Mouse (Mus musculus) heart, embryonic 10.5 days (tissue): ENCODE measurements around the gene Lrrc31. TPM values are rescaled to one million over a fixed set of nuclear protein-coding genes. Genes with fewer than 3 reads are reported as not detected.

Experiments used
- DNase-seq: peaks from one replicate; pipeline ENCODE4 v3.0.0-alpha.2; 2017; ENCODE audit warnings: low spot score
- H3K27ac ChIP-seq: fragments of 300-500 bp; sonication (generic); 2 replicates; pipeline ENCODE4 v1.5.1; 2016; ENCODE audit warnings: mild to moderate bottlenecking
- H3K27me3 ChIP-seq: fragments of 300-500 bp; sonication (generic); 2 replicates; pipeline ENCODE4 v1.6.1; 2016; ENCODE audit warnings: mild to moderate bottlenecking; ENCODE audit not compliant: poor library complexity, insufficient read depth, severe bottlenecking
- H3K36me3 ChIP-seq: fragments of 300-500 bp; sonication (generic); 2 replicates; pipeline ENCODE4 v1.6.1; 2016; ENCODE audit warnings: mild to moderate bottlenecking, moderate library complexity
- H3K4me1 ChIP-seq: fragments of 300-500 bp; sonication (generic); 2 replicates; pipeline ENCODE4 v1.6.1; 2016; ENCODE audit warnings: mild to moderate bottlenecking
- H3K4me3 ChIP-seq: fragments of 300-500 bp; sonication (generic); 2 replicates; pipeline ENCODE4 v1.5.1; 2016; ENCODE audit warnings: mild to moderate bottlenecking, moderate library complexity
- H3K9me3 ChIP-seq: fragments of 300-500 bp; sonication (generic); 2 replicates; pipeline ENCODE4 v1.6.1; 2016; ENCODE audit warnings: mild to moderate bottlenecking, moderate library complexity
- WGBS: fragments of 180-500 bp; shearing (Covaris S2); methylation state at CpG from one replicate; pipeline ENCODE4 v1.1.7; 2016; 5-methylcytosine and 5-hydroxymethylcytosine counted together
- polyA plus RNA-seq: library from polyadenylated mRNA; unstranded; fragments of >200 nt; fragmentation: Nextera tagmentation; extraction: Ambion mirVana; gene quantifications from 2 replicates; pipeline ENCODE4 v1.2.1, GENCODE M21; 2016

Lrrc31 gene
- polyA plus RNA-seq, 1 experiment from 2014 or later, result not detected

- Histone ChIP-seq H3K27ac (no peak overlapping the region), H3K36me3 (no peaks in the 10 kb centered on the region), H3K27me3 (no peaks in the 10 kb centered on the region), H3K9me3 (no peaks in the 10 kb centered on the region), H3K4me3 (no peak overlapping the region), H3K4me1 (0 out of 2 replicates have a peak, but pooled peaks cover under 1% of the 10 kb centered on the region)
- DNase-seq, result no peak
- 72% methylated on average over 4 of the region's 4 CpGs for WGBS
Measured at GRCm38 (mm10) chr3:30722036-30722435, 22.4 kb upstream of the Lrrc31 start.

- H3K27ac ChIP-seq, result no peak overlapping the region
- H3K4me1 ChIP-seq, result no peaks in the 10 kb centered on the region
- no peak overlapping the region for H3K4me3 ChIP-seq
- H3K9me3 ChIP-seq, result no peaks in the 10 kb centered on the region
- no peaks in the 10 kb centered on the region for H3K27me3 ChIP-seq
- 84% methylated on average over 3 of the region's 3 CpGs for WGBS
- no peak for DNase-seq
- H3K36me3 ChIP-seq, result no peaks in the 10 kb centered on the region
Measured at GRCm38 (mm10) chr3:30718649-30719048, 19.0 kb upstream of the Lrrc31 start.

GRCm38 (mm10) chr3:30713334-30713733 lies 13.7 kb upstream of the Lrrc31 start:
- DNase-seq, result no peak
- no peak overlapping the region for H3K27ac ChIP-seq
- no peaks in the 10 kb centered on the region for H3K36me3 ChIP-seq
- H3K4me1 ChIP-seq, result no peaks in the 10 kb centered on the region
- WGBS, result 81% methylated on average over 1 of the region's 1 CpGs
- H3K27me3 ChIP-seq, result no peaks in the 10 kb centered on the region
- no peaks in the 10 kb centered on the region for H3K9me3 ChIP-seq
- no peak overlapping the region for H3K4me3 ChIP-seq

- H3K36me3 ChIP-seq, result no peaks in the 10 kb centered on the region
- WGBS, result 75% methylated on average over 6 of the region's 6 CpGs
- no peaks in the 10 kb centered on the region for H3K4me1 ChIP-seq
- H3K27ac ChIP-seq, result no peak overlapping the region
- H3K9me3 ChIP-seq, result no peaks in the 10 kb centered on the region
- DNase-seq, result no peak
- H3K4me3 ChIP-seq, result no peak overlapping the region
- H3K27me3 ChIP-seq, result no peaks in the 10 kb centered on the region
Measured at GRCm38 (mm10) chr3:30710191-30710590, 10.5 kb upstream of the Lrrc31 start.

GRCm38 (mm10) chr3:30706614-30707276 lies 7.1 kb upstream of the Lrrc31 start:
- DNase-seq, result peak; percentile 52
- Histone ChIP-seq H3K4me3 (no peak overlapping the region), H3K4me1 (no peaks in the 10 kb centered on the region), H3K27me3 (no peaks in the 10 kb centered on the region), H3K9me3 (no peaks in the 10 kb centered on the region), H3K36me3 (no peaks in the 10 kb centered on the region), H3K27ac (no peak overlapping the region)
- 62% methylated on average over 4 of the region's 4 CpGs for WGBS

- Histone ChIP-seq H3K4me1 (no peaks in the 10 kb centered on the region), H3K36me3 (no peaks in the 10 kb centered on the region), H3K27me3 (no peaks in the 10 kb centered on the region), H3K27ac (no peak overlapping the region), H3K4me3 (no peak overlapping the region), H3K9me3 (no peaks in the 10 kb centered on the region)
- no peak for DNase-seq
- 73% methylated on average over 3 of the region's 3 CpGs for WGBS
Measured at GRCm38 (mm10) chr3:30705977-30706376, 6.3 kb upstream of the Lrrc31 start.

- H3K9me3 ChIP-seq, result no peaks in the 10 kb centered on the region
- 67% methylated on average over 4 of the region's 4 CpGs for WGBS
- H3K27me3 ChIP-seq, result no peaks in the 10 kb centered on the region
- no peaks in the 10 kb centered on the region for H3K4me1 ChIP-seq
- no peak for DNase-seq
- no peaks in the 10 kb centered on the region for H3K36me3 ChIP-seq
- H3K27ac ChIP-seq, result no peak overlapping the region
- no peak overlapping the region for H3K4me3 ChIP-seq
Measured at GRCm38 (mm10) chr3:30697891-30698290, 1.8 kb downstream of the Lrrc31 start.

- DNase-seq, result peak; percentile 69
- Histone ChIP-seq H3K9me3 (no peaks in the 10 kb centered on the region), H3K27ac (no peak overlapping the region), H3K27me3 (no peaks in the 10 kb centered on the region), H3K36me3 (no peaks in the 10 kb centered on the region), H3K4me3 (no peak overlapping the region), H3K4me1 (0 out of 2 replicates have a peak, but pooled peaks cover 3% of the 10 kb centered on the region)
- 24% methylated on average over 2 of the region's 2 CpGs for WGBS
Measured at GRCm38 (mm10) chr3:30696346-30696745, 3.3 kb downstream of the Lrrc31 start.

GRCm38 (mm10) chr3:30695661-30696060 lies 4.0 kb downstream of the Lrrc31 start:
- no peaks in the 10 kb centered on the region for H3K9me3 ChIP-seq
- peak; percentile 28 for DNase-seq
- 92% methylated on average over 2 of the region's 2 CpGs for WGBS
- H3K4me3 ChIP-seq, result no peak overlapping the region
- H3K4me1 ChIP-seq, result 0 out of 2 replicates have a peak, but pooled peaks cover 7% of the 10 kb centered on the region
- no peak overlapping the region for H3K27ac ChIP-seq
- H3K36me3 ChIP-seq, result no peaks in the 10 kb centered on the region
- H3K27me3 ChIP-seq, result no peaks in the 10 kb centered on the region

- H3K27ac ChIP-seq, result no peak overlapping the region
- H3K9me3 ChIP-seq, result no peaks in the 10 kb centered on the region
- WGBS, result 31% methylated on average over 7 of the region's 7 CpGs
- DNase-seq, result no peak
- peaks cover 12% of the 10 kb centered on the region for H3K4me1 ChIP-seq
- no peaks in the 10 kb centered on the region for H3K27me3 ChIP-seq
- H3K4me3 ChIP-seq, result no peak overlapping the region
- H3K36me3 ChIP-seq, result no peaks in the 10 kb centered on the region
Measured at GRCm38 (mm10) chr3:30690976-30691375, 8.7 kb downstream of the Lrrc31 start.

GRCm38 (mm10) chr3:30687216-30687615 lies 12.4 kb downstream of the Lrrc31 start:
- H3K36me3 ChIP-seq, result no peaks in the 10 kb centered on the region
- 62% methylated on average over 3 of the region's 3 CpGs for WGBS
- no peak overlapping the region for H3K4me3 ChIP-seq
- peaks cover 17% of the 10 kb centered on the region for H3K4me1 ChIP-seq
- no peak overlapping the region for H3K27ac ChIP-seq
- H3K27me3 ChIP-seq, result no peaks in the 10 kb centered on the region
- DNase-seq, result no peak
- H3K9me3 ChIP-seq, result no peaks in the 10 kb centered on the region

- no peak for DNase-seq
- Histone ChIP-seq H3K27me3 (no peaks in the 10 kb centered on the region), H3K36me3 (no peaks in the 10 kb centered on the region), H3K4me1 (peaks cover 10% of the 10 kb centered on the region), H3K9me3 (no peaks in the 10 kb centered on the region), H3K4me3 (no peak overlapping the region), H3K27ac (no peak overlapping the region)
- WGBS, result 14% methylated on average over 6 of the region's 6 CpGs
Measured at GRCm38 (mm10) chr3:30683190-30683589, 16.5 kb downstream of the Lrrc31 start.

GRCm38 (mm10) chr3:30658486-30658885 lies 41.2 kb downstream of the Lrrc31 start:
- Histone ChIP-seq H3K27ac (no peak overlapping the region), H3K4me3 (no peak overlapping the region), H3K27me3 (no peaks in the 10 kb centered on the region), H3K4me1 (no peaks in the 10 kb centered on the region), H3K9me3 (no peaks in the 10 kb centered on the region), H3K36me3 (no peaks in the 10 kb centered on the region)
- no peak for DNase-seq
- WGBS, result 79% methylated on average over 9 of the region's 9 CpGs

- Histone ChIP-seq H3K36me3 (no peaks in the 10 kb centered on the region), H3K9me3 (no peaks in the 10 kb centered on the region), H3K27ac (no peak overlapping the region), H3K4me1 (no peaks in the 10 kb centered on the region), H3K27me3 (peaks cover 12% of the 10 kb centered on the region; the same call in 1 of the 2 replicates), H3K4me3 (no peak overlapping the region)
- WGBS, result 80% methylated on average over 5 of the region's 5 CpGs
- DNase-seq, result no peak
Measured at GRCm38 (mm10) chr3:30655937-30656336, 43.7 kb downstream of the Lrrc31 start.
